35 mouse cellular contexts compared by ENCODE assay signal in the genomic region with DNA sequence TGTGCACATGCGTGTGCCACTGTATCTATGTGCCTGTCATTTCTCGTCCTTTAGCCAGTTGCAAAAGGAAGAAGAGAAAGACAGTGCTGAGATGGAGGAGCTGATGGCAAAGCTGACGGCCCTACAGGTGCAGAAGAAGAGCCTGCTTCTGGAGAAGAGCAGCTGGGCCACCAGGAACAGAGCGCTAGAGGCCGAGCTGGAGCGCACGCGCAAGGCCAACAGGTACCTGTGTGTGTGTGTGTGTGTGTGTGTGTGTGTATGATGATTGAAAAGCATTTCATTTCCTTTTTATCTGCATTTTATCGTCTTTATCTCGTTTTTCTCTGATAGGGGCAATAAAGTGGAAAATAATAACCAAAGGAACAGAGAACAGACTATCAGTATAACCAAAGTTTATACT. TPM values are rescaled to one million over a fixed set of nuclear protein-coding genes. Genes with fewer than 3 reads are reported as not detected.
"Had no signal": no experiment of that assay in that cellular context is flagged by ENCODE, and none has a peak within 500 bp of the region (broad histone marks: within the 10 kb centered on the region; RNA-seq: fewer than 3 reads in every experiment).

No protein-coding gene starts in this region.

- H3K4me2 ChIP-seq: embryonic facial prominence, embryonic 12.5 days; embryonic facial prominence, embryonic 13.5 days; embryonic facial prominence, embryonic 15.5 days; forebrain, embryonic 12.5 days; forebrain, embryonic 13.5 days; forebrain, embryonic 15.5 days had no signal

- H3K4me3 ChIP-seq: embryonic facial prominence, embryonic 10.5 days; embryonic facial prominence, embryonic 12.5 days; embryonic facial prominence, embryonic 13.5 days; embryonic facial prominence, embryonic 15.5 days; erythroblast, embryonic 14.5 days; forebrain, embryonic 10.5 days; forebrain, embryonic 12.5 days; forebrain, embryonic 13.5 days; forebrain, embryonic 15.5 days; gastrocnemius, adult 2 months; heart, adult 2 months had no signal

- H3K9ac ChIP-seq: embryonic facial prominence, embryonic 12.5 days; embryonic facial prominence, embryonic 13.5 days; embryonic facial prominence, embryonic 15.5 days; forebrain, embryonic 12.5 days; forebrain, embryonic 13.5 days; forebrain, embryonic 15.5 days had no signal

- H3K27ac ChIP-seq: embryonic facial prominence, embryonic 10.5 days; embryonic facial prominence, embryonic 12.5 days; embryonic facial prominence, embryonic 13.5 days; embryonic facial prominence, embryonic 15.5 days; forebrain, embryonic 10.5 days; forebrain, embryonic 12.5 days; forebrain, embryonic 13.5 days; forebrain, embryonic 15.5 days; gastrocnemius, adult 2 months; heart, adult 2 months had no signal

- H3K9me3 ChIP-seq: embryonic facial prominence, embryonic 10.5 days; embryonic facial prominence, embryonic 12.5 days; embryonic facial prominence, embryonic 13.5 days; embryonic facial prominence, embryonic 15.5 days; forebrain, embryonic 10.5 days; forebrain, embryonic 12.5 days; forebrain, embryonic 13.5 days; forebrain, embryonic 15.5 days had no signal

- H3K27me3 ChIP-seq: embryonic facial prominence, embryonic 12.5 days; embryonic facial prominence, embryonic 13.5 days; embryonic facial prominence, embryonic 15.5 days; forebrain, embryonic 12.5 days; forebrain, embryonic 13.5 days; forebrain, embryonic 15.5 days had no signal

- ATAC-seq: forebrain, embryonic 13.5 days; forebrain, embryonic 14.5 days; forebrain, embryonic 15.5 days; forebrain, embryonic 16.5 days had no signal

- DNase-seq: cerebellum, adult 2 months; cerebellum, adult 8-10 months; cerebellum, adult 9-10 months; cerebellum, adult 9-11 months; cerebellum, postnatal 10 days; cerebellum, postnatal 14 days; cerebellum, postnatal 25 days; cerebellum, postnatal 36 days; embryo, embryonic 11 days; gastrocnemius, adult 2 months; gastrocnemius, postnatal 10 days; gastrocnemius, postnatal 14 days; gastrocnemius, postnatal 25 days; gastrocnemius, postnatal 36 days; heart, adult 11 months; heart, adult 18-20 months; heart, adult 2 months had no signal

- H3K4me1 ChIP-seq: embryonic facial prominence, embryonic 10.5 days; embryonic facial prominence, embryonic 12.5 days; embryonic facial prominence, embryonic 13.5 days; embryonic facial prominence, embryonic 15.5 days; forebrain, embryonic 10.5 days; forebrain, embryonic 12.5 days; forebrain, embryonic 13.5 days; forebrain, embryonic 15.5 days had no signal

RNA-seq across cellular contexts. Expression of a gene that starts 20.4 kb away (rescaled TPM):
- total RNA-seq: common myeloid progenitor, adult 5-6 weeks; gastrocnemius, adult 18-20 months; gastrocnemius, adult 2 months; gastrocnemius, adult 8-10 months; gastrocnemius, postnatal 10 days; gastrocnemius, postnatal 14 days; gastrocnemius, postnatal 25 days; gastrocnemius, postnatal 36 days; gastrocnemius, postnatal 4 days; granulocyte monocyte progenitor cell, adult 5-6 weeks; heart, adult 18-20 months; heart, adult 2 months had no signal
- polyA plus RNA-seq: cerebellum, adult 2 months; cortical plate, adult 2 months; embryonic facial prominence, embryonic 11.5 days; forebrain, embryonic 14.5 days; forebrain, embryonic 15.5 days; heart, adult 2 months had no signal
